Mouse (Mus musculus) kidney, embryonic 15.5 days (tissue): ENCODE measurements around the gene Dcp1a. TPM values are rescaled to one million over a fixed set of nuclear protein-coding genes. Genes with fewer than 3 reads are reported as not detected.

Experiments
- ATAC-seq: fragments of 200-750 bp; cut with Nextera tagmentation; replicated peaks from 2 replicates; pipeline ENCODE4 v1.8.0; 2017; ENCODE audit warnings: moderate TSS enrichment; ENCODE audit not compliant: low FRiP score
- H3K27ac ChIP-seq: fragments of 300-500 bp; sonication (generic); 2 replicates; pipeline ENCODE4 v1.5.1; 2015; ENCODE audit warnings: mild to moderate bottlenecking, inconsistent platforms
- H3K27me3 ChIP-seq: fragments of 300-500 bp; sonication (generic); 2 replicates; pipeline ENCODE4 v1.6.1; 2015; ENCODE audit warnings: inconsistent platforms
- H3K36me3 ChIP-seq: fragments of 300-500 bp; sonication (generic); 2 replicates; pipeline ENCODE4 v1.6.1; 2015; ENCODE audit warnings: inconsistent platforms
- H3K4me1 ChIP-seq: fragments of 300-500 bp; sonication (generic); 2 replicates; pipeline ENCODE4 v1.6.1; 2015; ENCODE audit warnings: inconsistent platforms
- H3K4me2 ChIP-seq: fragments of 300-500 bp; sonication (generic); 2 replicates; pipeline ENCODE4 v1.6.1; 2015; ENCODE audit warnings: moderate library complexity, mild to moderate bottlenecking, inconsistent platforms
- H3K4me3 ChIP-seq: fragments of 300-500 bp; sonication (generic); replicated peaks from 2 replicates; pipeline ENCODE4 v1.5.1; 2015; ENCODE audit warnings: mild to moderate bottlenecking, inconsistent platforms
- H3K9ac ChIP-seq: fragments of 300-500 bp; sonication (generic); 2 replicates; pipeline ENCODE4 v1.6.1; 2015; ENCODE audit warnings: mild to moderate bottlenecking, inconsistent platforms
- H3K9me3 ChIP-seq: fragments of 300-500 bp; sonication (generic); replicated peaks from 2 replicates; pipeline ENCODE4 v1.6.1; 2016; ENCODE audit warnings: inconsistent platforms
- WGBS: fragments of 180-500 bp; shearing (Covaris S2); methylation state at CpG from one replicate; pipeline ENCODE4 v1.1.7; 2015; ENCODE audit warnings: mixed read lengths; 5-methylcytosine and 5-hydroxymethylcytosine counted together
- polyA plus RNA-seq: library from polyadenylated mRNA; unstranded; fragments of >200 nt; fragmentation: Nextera tagmentation; extraction: Ambion mirVana; gene quantifications from 2 replicates; pipeline ENCODE4 v1.2.1, GENCODE M21; 2015

The Dcp1a gene
- polyA plus RNA-seq, 1 experiment from 2014 or later, result 30.0 TPM

- Histone ChIP-seq H3K4me3 (peak overlapping the region; percentile 65), H3K9ac (peak overlapping the region; percentile 68), H3K4me2 (peak overlapping the region; percentile 86), H3K27me3 (no peaks in the 10 kb centered on the region), H3K4me1 (peaks cover 40% of the 10 kb centered on the region), H3K9me3 (no peaks in the 10 kb centered on the region), H3K36me3 (peaks cover 24% of the 10 kb centered on the region), H3K27ac (peak overlapping the region; percentile 89; the same call in 1 of the 2 replicates)
- WGBS, result 23% methylated on average over 8 of the region's 8 CpGs
- no peak for ATAC-seq
These were observed 71.1 kb downstream of the Dcp1a start for GRCm38 (mm10) chr14:30550232-30551070.

DNA sequence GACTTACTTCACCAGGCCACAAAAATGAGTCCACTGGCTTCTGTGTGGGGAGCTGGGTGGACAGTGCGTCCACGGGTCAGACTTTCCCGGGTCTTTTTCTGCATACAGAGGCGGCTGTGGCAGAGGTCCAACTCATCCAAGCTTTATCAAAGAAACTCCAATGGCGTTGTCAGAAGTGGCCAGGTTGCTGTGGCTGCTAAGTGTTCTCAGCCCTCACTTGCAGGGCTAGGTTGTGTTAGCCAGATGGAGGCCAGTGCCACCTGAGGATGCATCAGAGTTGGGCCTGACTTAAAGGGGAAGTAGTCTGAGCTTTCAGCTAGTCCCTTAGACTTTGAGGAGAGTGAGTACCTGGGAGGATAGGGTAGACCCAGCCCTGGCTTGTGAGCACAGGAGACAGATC, 72.2 kb downstream of the Dcp1a start:
- 66% methylated on average over 5 of the region's 5 CpGs for WGBS
- H3K27ac ChIP-seq, result 0 out of 2 replicates have a peak overlapping the region, but pooled peaks have one; percentile 9
- H3K4me1 ChIP-seq, result peaks cover 40% of the 10 kb centered on the region
- no peaks in the 10 kb centered on the region for H3K9me3 ChIP-seq
- peak overlapping the region; percentile 65 for H3K4me3 ChIP-seq
- peak overlapping the region; percentile 86 for H3K4me2 ChIP-seq
- H3K9ac ChIP-seq, result no peak overlapping the region
- H3K27me3 ChIP-seq, result no peaks in the 10 kb centered on the region
- peaks cover 35% of the 10 kb centered on the region for H3K36me3 ChIP-seq
- no peak for ATAC-seq

DNA sequence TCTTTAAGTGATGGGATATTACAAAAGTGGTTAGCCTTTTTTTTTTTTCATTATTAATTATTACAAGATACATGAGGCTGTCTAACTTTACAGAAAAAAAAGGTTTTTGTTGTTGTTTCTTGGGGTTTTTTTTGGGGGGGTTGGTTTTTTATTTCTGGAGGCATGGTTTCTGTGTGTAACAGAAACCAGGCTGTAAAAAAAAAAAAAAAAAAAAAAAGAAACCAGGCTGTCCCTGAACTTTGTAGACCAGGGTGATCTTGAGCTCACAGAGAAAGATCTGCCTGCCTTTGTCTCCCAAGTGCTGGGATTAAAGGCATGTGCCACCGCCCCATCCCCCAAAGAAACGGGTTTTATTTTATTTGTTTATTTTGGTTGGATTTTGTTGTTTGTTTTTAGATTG, 72.6 kb downstream of the Dcp1a start:
- Histone ChIP-seq H3K27ac (no peak overlapping the region), H3K4me3 (no peak overlapping the region), H3K27me3 (no peaks in the 10 kb centered on the region), H3K9me3 (no peaks in the 10 kb centered on the region), H3K4me1 (peaks cover 40% of the 10 kb centered on the region), H3K9ac (no peak overlapping the region), H3K4me2 (no peak overlapping the region), H3K36me3 (peaks cover 36% of the 10 kb centered on the region)
- 94% methylated on average over 2 of the region's 2 CpGs for WGBS
- ATAC-seq, result no peak

- Histone ChIP-seq H3K27ac (no peak overlapping the region), H3K9ac (no peak overlapping the region), H3K36me3 (peaks cover 44% of the 10 kb centered on the region), H3K4me3 (no peak overlapping the region), H3K9me3 (no peaks in the 10 kb centered on the region), H3K4me2 (no peak overlapping the region), H3K4me1 (peaks cover 43% of the 10 kb centered on the region), H3K27me3 (no peaks in the 10 kb centered on the region)
- WGBS, result 74% methylated on average over 4 of the region's 4 CpGs
- ATAC-seq, result no peak
These were observed 73.8 kb downstream of the Dcp1a start for GRCm38 (mm10) chr14:30553185-30553584.

- no peak for ATAC-seq
- H3K9me3 ChIP-seq, result no peaks in the 10 kb centered on the region
- WGBS, result 86% methylated on average over 2 of the region's 2 CpGs
- H3K36me3 ChIP-seq, result peaks cover 79% of the 10 kb centered on the region
- no peak overlapping the region for H3K27ac ChIP-seq
- H3K27me3 ChIP-seq, result no peaks in the 10 kb centered on the region
- no peak overlapping the region for H3K4me3 ChIP-seq
- H3K4me1 ChIP-seq, result peaks cover 32% of the 10 kb centered on the region
- no peak overlapping the region for H3K9ac ChIP-seq
- H3K4me2 ChIP-seq, result no peak overlapping the region
These were observed 77.3 kb downstream of the Dcp1a start for GRCm38 (mm10) chr14:30556651-30557050.

GRCm38 (mm10) chr14:30557730-30558129, 78.4 kb downstream of the Dcp1a start:
- no peak overlapping the region for H3K9ac ChIP-seq
- no peak for ATAC-seq
- no peak overlapping the region for H3K4me2 ChIP-seq
- WGBS, result 58% methylated on average over 9 of the region's 9 CpGs
- no peaks in the 10 kb centered on the region for H3K27me3 ChIP-seq
- H3K4me1 ChIP-seq, result peaks cover 30% of the 10 kb centered on the region
- no peak overlapping the region for H3K4me3 ChIP-seq
- H3K9me3 ChIP-seq, result no peaks in the 10 kb centered on the region
- H3K36me3 ChIP-seq, result peaks cover 84% of the 10 kb centered on the region
- peak overlapping the region; percentile 75; the same call in 1 of the 2 replicates for H3K27ac ChIP-seq

- H3K4me3 ChIP-seq, result no peak overlapping the region
These were observed 80.1 kb downstream of the Dcp1a start for GRCm38 (mm10) chr14:30559321-30559850.

GRCm38 (mm10) chr14:30560803-30561389, 81.6 kb downstream of the Dcp1a start:
- Histone ChIP-seq H3K27me3 (no peaks in the 10 kb centered on the region), H3K36me3 (peaks cover 85% of the 10 kb centered on the region), H3K4me1 (peaks cover 26% of the 10 kb centered on the region), H3K27ac (peak overlapping the region; percentile 78), H3K9me3 (no peaks in the 10 kb centered on the region), H3K4me3 (no peak overlapping the region), H3K4me2 (no peak overlapping the region), H3K9ac (no peak overlapping the region)
- ATAC-seq, result no peak
- 85% methylated on average over 13 of the region's 13 CpGs for WGBS

More at GRCm38 (mm10) chr14:30559321-30559850, 80.1 kb downstream of the Dcp1a start:
- Histone ChIP-seq H3K9me3 (no peaks in the 10 kb centered on the region), H3K36me3 (peaks cover 83% of the 10 kb centered on the region), H3K9ac (no peak overlapping the region), H3K27ac (no peak overlapping the region), H3K4me2 (no peak overlapping the region), H3K4me1 (peaks cover 26% of the 10 kb centered on the region), H3K27me3 (no peaks in the 10 kb centered on the region)
- no peak for ATAC-seq
- 75% methylated on average over 17 of the region's 17 CpGs for WGBS

GRCm38 (mm10) chr14:30561470-30562187, 82.3 kb downstream of the Dcp1a start:
- peak overlapping the region; percentile 78 for H3K27ac ChIP-seq
- H3K27me3 ChIP-seq, result no peaks in the 10 kb centered on the region

DNA sequence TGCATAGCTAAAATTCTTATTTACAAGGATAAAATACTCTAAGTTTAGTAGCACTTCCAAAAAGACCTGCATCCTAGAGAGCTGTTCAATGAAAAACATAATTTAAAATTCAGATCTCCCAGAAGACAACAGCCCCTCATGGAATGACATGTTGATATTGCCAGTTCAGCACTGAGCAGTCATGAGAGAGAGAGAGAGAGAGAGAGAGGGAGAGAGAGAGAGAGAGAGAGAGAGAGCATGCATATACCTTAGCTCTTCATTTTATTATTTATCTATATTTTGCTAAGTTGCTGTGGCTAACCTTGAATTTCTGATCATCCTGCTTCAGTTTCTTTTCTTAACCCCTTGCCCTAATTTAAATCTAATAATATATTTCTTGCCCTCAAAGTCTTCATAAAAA, 83.0 kb downstream of the Dcp1a start:
- no peak for ATAC-seq
- H3K27ac ChIP-seq, result no peak overlapping the region
- H3K27me3 ChIP-seq, result no peaks in the 10 kb centered on the region
- no peak overlapping the region for H3K4me3 ChIP-seq
- peaks cover 25% of the 10 kb centered on the region for H3K4me1 ChIP-seq
- no peaks in the 10 kb centered on the region for H3K9me3 ChIP-seq
- peaks cover 92% of the 10 kb centered on the region for H3K36me3 ChIP-seq
- no peak overlapping the region for H3K4me2 ChIP-seq
- H3K9ac ChIP-seq, result no peak overlapping the region

More at GRCm38 (mm10) chr14:30561470-30562187, 82.3 kb downstream of the Dcp1a start:
- Histone ChIP-seq H3K4me1 (peaks cover 26% of the 10 kb centered on the region), H3K4me2 (no peak overlapping the region), H3K9ac (no peak overlapping the region), H3K36me3 (peaks cover 85% of the 10 kb centered on the region), H3K4me3 (no peak overlapping the region), H3K9me3 (no peaks in the 10 kb centered on the region)
- WGBS, result 79% methylated on average over 14 of the region's 14 CpGs
- ATAC-seq, result peak; percentile 71; the same call in 1 of the 2 replicates

- Histone ChIP-seq H3K27ac (no peak overlapping the region), H3K4me3 (no peak overlapping the region), H3K36me3 (peaks cover 92% of the 10 kb centered on the region), H3K4me2 (no peak overlapping the region), H3K27me3 (no peaks in the 10 kb centered on the region), H3K9me3 (no peaks in the 10 kb centered on the region), H3K4me1 (peaks cover 14% of the 10 kb centered on the region), H3K9ac (no peak overlapping the region)
- ATAC-seq, result no peak
- WGBS, result 87% methylated on average over 2 of the region's 2 CpGs
These were observed 85.1 kb downstream of the Dcp1a start for GRCm38 (mm10) chr14:30564451-30564850.

DNA sequence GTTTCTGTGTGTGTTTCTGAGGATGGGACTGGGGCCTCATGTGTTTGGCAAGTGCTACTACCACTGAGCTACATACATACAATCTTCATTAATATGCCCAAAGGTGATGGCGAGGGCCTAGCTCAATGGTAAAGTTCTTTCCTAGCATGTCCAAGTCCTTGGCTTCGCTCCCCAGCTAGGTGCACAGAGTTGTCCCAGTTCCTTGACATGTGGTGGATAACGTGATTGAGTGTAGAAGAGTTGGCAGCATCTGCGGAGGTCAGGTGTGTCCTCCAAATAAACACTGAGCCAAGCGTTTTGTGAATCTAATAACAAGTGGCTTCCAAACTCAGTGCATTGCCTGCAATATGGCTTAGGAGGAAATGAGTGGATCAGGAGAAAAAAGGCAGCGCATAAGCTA, 87.0 kb downstream of the Dcp1a start:
- Histone ChIP-seq H3K4me1 (peaks cover 10% of the 10 kb centered on the region), H3K4me2 (no peak overlapping the region), H3K36me3 (peaks cover 92% of the 10 kb centered on the region), H3K9me3 (no peaks in the 10 kb centered on the region), H3K4me3 (no peak overlapping the region), H3K27me3 (no peaks in the 10 kb centered on the region), H3K9ac (no peak overlapping the region), H3K27ac (no peak overlapping the region)
- 93% methylated on average over 6 of the region's 6 CpGs for WGBS
- no peak for ATAC-seq
